Mouse (Mus musculus) thymus, postnatal 36 days (tissue): ENCODE data around the gene Hoxa3.

ENCODE experiments used
- DNase-seq, 2 experiments: peaks; one replicate each; pipeline ENCODE4 v3.0.0; 2022; ENCODE audit warnings: mixed read lengths in 2 of 2

Hoxa3 gene

GRCm38 (mm10) chr6:52218643-52219215 lies 5.6 kb upstream of the Hoxa3 start:
- no peak for DNase-seq

DNA sequence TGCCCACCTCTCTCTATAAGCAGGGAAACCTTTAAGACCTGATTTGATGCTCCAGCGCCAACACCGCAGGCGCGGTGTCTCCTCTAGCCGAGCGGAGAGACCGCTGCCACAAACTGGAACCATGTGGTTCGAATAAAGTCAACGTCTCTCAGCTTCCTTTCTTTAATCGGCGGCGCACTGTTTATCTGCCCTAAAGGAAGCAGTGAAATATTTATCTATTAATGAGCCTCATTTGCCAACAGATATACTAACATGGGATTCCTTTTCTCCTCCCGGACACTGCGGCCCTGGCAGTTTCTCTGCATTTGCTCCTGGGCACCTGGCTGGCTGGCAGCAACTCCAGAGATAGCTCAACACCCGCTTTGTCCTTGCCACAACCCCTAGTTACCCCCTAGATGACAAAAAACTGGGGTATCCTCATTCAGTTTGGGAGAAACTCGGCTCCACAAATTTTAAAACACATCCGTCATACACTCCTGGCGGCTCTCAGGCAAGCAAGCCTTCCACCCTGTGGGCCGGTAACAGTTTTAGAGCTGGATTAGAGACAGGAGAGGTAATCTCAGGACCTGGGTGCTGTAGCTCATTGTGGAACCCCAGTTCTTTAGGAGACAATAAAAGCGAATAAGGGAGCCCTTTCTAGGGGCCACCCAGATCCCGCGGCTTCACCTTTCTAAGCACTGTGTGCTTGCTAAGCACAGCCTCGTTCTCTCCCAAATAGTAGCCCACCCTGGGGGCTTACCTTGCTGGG lies 4.9 kb upstream of the Hoxa3 start:
- DNase-seq: no peak

DNA sequence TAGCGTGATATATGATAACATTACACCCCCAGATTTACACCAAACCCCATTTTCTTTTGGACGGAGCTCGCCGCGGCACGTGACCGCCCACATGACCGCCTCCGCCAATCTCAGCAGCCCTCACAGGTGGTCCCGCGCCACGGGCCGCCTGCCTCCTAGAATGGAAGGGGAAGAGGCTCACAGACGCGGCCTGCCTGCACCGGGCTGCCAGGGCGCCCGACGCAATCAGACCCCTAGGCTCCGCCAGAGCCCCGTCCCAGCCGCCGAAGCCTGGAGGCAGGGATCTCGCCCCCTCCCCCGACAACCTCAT lies 4.3 kb upstream of the Hoxa3 start:
- DNase-seq: peak; percentile 62 to 80

- DNase-seq: peak in 1 of 2 experiments; percentile 24
These were observed 3.7 kb upstream of the Hoxa3 start for GRCm38 (mm10) chr6:52216691-52217458.

DNA sequence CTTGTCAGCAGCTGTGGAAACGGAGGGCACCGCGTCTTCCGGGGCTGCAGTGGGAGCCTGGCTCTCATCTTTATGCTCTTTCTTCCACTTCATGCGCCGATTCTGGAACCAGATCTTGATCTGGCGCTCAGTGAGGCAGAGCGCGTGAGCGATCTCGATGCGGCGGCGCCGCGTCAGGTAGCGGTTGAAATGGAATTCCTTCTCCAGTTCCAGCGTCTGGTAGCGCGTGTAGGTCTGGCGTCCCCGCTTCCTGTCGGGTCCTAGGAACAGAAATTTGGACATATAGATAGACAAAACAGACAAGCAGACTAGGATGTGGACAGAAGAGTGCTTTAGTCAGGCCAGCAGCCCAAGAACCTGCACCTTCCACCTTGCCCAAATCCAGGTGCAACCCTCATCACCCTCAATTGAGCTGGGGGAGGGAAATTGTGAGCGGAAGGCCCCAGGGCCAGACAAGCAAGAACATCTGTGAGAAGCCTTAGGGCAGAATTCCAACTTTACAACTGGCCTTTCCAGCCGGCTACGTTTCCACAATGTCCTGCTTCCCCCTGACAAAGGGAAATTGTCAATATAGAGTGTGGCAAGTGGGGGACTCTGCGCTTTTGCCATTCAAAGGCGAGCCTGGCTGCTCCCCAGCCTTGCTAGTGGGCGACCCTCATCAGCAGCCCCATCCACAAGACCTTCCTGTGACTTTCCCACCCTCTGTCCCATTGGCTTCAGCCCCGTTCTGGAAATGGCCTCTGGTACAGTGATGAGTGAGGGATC lies 2.8 kb upstream of the Hoxa3 start:
- peak in 1 of 2 experiments; percentile 6 for DNase-seq

- DNase-seq: peak in 1 of 2 experiments; percentile 7
These were observed 1.9 kb upstream of the Hoxa3 start for GRCm38 (mm10) chr6:52215070-52215469.

GRCm38 (mm10) chr6:52214271-52214670 lies 1.1 kb upstream of the Hoxa3 start:
- no peak for DNase-seq

GRCm38 (mm10) chr6:52212556-52213118 lies 499 bp downstream of the Hoxa3 start:
- DNase-seq: peak in 1 of 2 experiments; percentile 7

DNA sequence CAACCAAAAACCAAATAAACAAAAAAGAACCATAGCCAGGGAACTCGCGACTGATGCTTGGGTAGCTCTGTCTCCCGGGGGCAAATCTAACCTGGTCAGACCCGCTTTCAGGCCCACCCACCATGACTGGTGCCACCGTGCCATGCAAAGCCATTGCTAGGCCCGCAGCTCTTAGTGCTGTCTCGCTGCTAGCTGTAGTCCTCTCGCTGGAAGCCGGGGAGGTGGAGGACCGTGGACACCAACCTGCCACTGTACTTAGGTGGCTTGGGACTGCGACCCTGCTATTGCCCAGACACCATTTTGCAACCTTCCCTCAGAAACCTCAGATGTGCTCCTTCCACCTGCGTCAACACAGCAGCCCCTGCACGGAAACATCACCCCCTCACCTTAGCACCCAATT lies 1.2 kb downstream of the Hoxa3 start:
- DNase-seq: peak in 1 of 2 experiments; percentile 11

DNA sequence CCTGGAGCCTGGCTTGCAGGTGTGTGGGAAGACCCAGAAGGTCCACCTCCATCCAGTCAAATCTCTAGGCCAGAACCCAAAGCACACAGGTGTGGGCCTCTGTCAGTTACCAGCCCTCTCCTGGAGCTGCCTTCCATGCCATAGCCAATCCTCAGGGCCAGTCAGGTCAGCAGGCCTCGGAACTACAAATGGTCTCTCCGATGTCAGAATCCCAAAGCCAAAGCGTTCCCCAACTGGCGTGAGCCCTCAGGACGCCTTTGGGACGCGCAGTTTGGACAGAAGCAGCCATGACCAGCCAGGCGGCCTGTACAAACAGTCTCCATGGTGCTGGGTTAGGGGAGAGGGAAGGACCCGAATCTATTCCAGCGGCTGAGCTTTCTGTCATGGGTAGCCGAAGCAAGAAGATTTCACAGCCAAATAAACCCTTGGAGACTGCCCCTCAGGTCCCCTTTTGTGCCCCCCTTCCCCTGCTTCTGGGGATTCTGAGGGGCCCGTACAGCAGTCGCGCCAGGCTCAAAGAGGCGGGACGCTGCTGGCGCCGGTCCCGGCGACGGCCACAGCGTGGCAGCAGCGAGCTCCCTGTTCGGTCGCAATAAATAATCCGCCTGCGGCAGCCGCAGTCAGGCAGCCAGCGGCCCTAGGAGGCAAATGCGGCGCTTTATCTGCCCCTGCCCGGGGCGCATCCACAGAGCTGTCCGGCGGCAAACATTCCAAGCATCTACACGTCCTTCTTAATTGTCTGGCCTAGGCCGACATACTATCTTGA lies 1.8 kb downstream of the Hoxa3 start:
- DNase-seq: peak; percentile 72 to 75

GRCm38 (mm10) chr6:52209685-52210046 lies 3.5 kb downstream of the Hoxa3 start:
- DNase-seq: no peak

- DNase-seq: no peak
These were observed 4.1 kb downstream of the Hoxa3 start for GRCm38 (mm10) chr6:52208868-52209684.

- DNase-seq: no peak
These were observed 4.9 kb downstream of the Hoxa3 start, which contains the start of gene Hoxa6 for GRCm38 (mm10) chr6:52208072-52208867. TSS of gene Hoxa6 (minus strand) at chr6:52208722.

DNA sequence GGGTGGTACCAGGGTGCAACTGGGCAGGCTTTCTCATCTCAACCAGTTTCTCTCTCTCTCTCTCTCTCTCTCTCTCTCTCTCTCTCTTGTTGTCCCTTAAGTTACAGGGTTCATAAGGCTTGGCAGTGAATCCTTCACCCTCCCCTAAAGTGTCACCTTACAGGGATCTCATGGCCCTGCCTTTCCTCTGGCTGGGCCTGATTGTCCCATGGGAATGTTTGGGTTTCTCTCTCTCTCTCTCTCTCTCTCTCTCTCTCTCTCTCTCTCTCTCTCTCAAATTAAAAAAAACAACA lies 5.5 kb downstream of the Hoxa3 start:
- DNase-seq: no peak

DNA sequence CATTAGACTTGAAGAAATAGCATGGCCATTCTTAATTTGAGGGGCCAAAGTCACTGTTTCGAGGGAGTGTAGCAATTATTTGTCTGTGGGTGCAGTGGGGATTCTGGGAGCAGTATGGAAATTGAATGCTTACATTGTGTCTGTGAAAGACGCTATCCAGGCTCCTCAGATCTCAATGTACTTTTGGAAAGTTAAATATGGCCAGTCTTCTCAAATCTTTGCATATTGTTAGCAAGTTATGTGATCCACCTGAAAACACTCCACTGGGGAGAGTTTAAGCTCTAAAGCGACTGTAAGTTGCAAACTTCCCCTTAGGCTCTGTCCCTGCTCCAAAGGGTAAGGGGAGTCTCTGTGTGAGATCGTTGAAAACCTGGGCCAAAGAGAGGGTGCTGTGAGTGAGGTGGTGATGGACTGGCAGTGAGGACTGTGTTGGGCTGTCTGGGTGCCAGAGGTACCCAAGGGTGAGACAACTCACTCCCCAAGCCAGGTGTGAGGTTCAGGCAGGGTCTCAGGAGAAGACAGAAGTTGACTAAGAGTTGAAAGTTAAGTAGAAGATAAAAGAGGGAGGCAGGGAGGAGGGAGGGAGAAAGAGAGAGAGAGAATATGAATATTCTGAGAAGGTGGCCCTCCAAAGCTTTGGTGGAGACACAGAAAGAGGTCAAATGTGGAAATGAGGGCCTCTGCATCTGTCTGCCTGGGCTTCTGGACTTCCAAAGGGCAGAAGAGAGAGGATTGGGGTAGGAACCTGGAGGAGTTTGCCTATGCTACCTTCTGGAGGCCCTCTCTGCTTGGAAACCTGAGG lies 6.1 kb downstream of the Hoxa3 start:
- no peak for DNase-seq

- DNase-seq: no peak
These were observed 7.2 kb downstream of the Hoxa3 start for GRCm38 (mm10) chr6:52205638-52206621.

DNA sequence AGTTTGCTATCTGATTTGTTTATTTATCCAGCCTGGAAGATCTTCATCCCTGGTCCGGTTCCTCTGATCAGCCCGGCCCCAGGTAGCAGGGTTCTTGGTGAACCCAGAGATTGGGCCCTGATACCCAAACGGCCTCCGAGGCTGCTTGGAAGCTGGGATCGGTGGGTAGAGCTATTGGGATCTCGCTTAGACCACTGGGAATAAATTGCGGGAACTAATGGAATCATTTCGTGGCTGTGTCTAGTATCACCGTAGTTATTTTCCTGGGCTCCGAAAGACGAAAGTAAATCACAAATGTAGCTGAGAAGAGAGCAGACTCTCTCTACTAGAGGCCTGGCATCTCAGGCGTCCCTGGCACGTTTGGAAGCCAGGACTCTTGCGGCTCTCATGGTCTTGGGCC lies 7.9 kb downstream of the Hoxa3 start:
- DNase-seq: no peak

DNA sequence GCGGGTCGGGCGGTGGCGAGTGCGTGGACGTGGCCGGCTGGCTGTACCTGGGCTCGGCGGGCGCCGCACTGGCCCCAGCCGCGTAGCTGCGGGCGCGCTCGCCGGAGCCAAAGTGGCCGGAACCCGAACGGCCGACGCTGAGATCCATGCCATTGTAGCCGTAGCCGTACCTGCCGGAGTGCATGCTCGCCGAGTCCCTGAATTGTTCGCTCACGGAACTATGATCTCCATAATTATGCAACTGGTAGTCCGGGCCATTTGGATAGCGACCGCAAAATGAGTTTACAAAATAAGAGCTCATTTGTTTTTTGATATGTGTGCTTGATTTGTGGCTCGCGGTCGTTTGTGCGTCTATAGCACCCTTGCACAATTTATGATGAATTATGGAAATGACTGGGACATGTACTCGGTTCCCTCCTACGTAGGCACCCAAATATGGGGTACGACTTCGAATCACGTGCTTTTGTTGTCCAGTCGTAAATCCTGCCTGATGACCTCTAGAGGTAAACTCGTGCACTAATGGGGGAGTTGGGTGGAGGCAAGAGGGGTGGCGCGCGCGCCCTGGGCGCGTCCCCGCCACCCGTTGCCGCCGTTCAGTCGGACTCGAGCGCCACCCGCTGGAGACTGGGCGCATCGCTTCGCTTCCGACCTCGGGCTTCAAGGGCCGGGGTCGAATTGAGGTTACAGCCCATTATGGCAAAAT lies 8.9 kb downstream of the Hoxa3 start, which contains the start of gene Hoxa5:
Hoxa5 (minus strand) TSS at position 538 of the 703 bp plus-strand sequence.
- DNase-seq: no peak
